Mouse (Mus musculus): Measurements from ENCODE around the gene Pdk3.
A peak's percentile ranks its signal among the peaks of the same experiment; 100 is the strongest.

The Pdk3 gene

DNA sequence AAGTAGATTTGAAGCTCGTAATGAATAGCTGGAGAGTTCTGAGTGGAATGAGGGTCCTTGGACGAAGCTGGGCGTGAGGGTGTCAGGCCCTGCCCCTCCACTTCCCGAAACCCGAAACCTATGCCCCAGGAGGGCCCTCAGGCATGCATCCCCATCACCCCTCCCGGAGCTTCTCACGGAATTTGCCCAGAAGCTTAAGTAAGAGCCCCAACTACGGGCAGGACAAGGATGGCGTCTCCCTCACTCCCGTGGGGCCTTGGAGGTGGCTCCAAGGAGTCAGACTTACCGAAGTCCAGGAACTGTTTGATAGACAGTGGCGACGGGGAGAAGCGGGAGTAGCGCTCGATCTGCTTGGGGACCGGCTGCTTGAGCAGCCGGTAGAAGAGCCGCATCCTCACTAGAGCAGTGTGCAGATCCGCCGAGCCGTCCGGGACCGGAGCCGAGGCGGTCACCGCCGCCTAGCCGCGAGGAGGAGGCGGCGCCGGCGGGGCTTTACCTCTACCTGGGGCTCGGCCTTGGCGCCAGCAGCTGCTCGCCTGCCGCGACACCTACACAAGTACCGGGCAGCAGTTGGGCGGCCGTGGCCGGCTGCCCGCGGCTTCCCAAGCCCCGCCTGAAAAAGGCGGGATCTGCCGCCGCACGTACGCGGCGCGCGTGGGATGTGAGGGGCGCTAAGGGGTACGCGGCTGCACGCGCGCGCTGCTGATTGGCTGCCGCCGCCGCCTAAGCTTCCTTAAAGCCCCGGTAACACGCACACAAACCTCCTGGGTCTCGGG is at the start of gene Pdk3:
Gene Pdk3 (minus strand): TSS at position 641 of the 776 bp plus-strand sequence.
- peak; percentile 67 for DNase-seq (ENCODE audit: extremely low spot score, low spot score)

DNA sequence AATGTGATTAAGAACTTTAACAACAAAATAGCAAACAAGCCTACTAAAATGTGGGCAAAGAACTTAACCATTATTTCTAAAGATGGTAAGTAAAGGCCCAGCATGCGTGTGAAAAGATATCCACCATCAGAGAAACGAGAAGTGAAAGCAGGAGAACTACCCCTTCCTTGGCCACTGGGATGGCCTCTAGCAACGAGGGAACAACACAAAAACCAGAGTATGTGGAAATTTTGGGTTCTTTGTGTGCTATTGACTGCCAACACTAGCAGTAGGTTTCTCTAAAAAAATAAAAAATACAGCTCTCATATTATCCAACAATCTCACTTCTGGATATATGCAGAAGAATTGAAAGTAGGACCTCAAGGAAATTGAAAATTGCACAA is 45.6 kb upstream of the Pdk3 start:
- DNase-seq (ENCODE audit: extremely low spot score, low spot score) = no peak

DNA sequence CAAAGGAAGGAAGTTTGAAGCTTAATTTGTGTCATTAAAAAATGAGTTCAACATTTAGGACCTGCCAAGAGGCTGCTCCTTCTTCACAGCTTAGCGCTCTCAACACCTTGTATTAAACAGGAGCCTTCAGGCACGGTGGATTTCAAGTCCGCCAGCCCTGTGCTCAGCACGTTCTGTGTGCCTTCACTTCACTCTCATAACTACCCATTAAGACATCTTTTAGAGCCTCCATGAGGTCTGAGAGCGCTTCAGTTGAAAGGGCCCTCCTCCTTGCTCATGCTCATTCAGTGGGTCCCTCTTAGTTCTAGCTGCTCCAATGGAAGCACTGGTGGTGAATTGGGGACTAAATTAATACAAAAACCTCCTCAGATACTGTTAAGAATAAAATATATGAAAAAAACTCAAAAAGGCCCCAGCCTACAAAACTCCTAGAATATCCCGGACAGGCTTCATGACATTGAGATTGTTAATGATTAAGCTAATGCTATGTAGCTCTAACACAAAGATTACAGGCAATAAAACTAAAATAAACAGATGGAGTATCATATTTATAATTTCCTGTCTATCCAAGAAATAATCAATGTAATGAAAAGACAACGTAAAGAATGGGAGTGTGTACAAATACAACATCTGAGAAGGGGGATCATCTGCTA is 45.1 kb upstream of the Pdk3 start:
- DNase-seq (ENCODE audit: extremely low spot score, low spot score) = no peak

DNA sequence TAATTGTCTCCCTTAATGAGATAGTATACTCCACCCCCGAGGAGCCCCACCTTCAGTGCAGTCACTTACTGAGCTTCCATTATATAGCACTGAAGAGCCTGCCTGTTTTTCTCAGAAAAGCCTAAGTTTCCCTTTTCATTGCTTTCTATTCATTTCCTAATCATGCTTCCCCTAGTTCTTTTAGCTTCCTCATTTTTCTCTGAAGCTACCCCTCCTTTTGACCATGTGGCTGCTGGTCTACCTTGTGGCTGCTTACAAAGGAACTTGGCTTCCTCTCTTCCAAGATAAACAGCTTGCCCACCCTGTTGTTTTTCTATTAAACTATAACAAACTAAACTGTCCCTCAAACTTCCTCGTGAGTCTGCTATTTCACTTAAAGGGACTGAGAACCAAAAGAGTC is 31.4 kb upstream of the Pdk3 start:
- DNase-seq (ENCODE audit: extremely low spot score, low spot score) = no peak

DNA sequence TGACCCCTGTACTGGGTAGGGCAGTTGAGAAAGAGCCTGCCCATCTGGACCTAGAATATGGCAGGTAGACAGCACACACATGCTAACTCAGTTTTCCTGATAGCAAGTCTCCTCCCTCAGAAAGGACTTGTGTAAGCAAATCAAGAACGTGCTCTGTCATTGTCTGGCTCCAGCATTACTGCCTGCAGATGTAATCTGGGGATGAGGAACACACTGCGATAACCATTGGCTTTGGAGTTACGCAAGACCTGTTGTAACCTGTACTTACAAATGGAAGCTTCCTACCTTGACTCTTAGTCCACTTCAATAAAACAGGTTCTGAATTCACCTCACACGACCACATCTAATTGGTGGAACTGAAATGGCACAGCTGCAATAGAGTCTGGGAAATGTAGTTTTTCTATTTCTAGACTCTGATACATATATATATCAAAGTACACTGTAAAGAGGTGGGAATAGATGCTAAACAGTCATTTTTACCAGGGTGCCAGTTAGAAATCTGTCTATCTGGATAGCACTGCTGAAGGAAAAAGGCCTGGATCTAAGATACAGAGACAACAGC is 30.6 kb upstream of the Pdk3 start:
- no peak for DNase-seq (ENCODE audit: extremely low spot score, low spot score)

DNA sequence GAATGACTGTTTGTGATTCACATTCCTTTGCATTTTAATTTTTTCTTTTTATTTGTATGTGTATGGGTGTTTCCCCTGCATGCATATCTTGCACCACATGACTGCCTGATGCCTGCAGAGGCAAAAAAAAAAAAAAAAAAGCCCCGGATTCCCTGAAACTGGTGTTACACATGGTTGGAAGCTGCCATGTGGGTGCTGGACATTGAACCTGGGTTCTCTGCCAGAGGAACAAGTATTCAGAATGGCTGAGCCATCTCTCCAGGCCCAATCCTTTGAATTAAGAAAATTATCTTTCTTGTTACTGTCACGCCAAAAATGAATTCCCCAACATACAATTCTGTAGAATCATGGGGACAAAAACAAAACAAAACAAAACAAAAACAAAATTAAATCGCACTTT is 25.8 kb upstream of the Pdk3 start:
- DNase-seq (ENCODE audit: extremely low spot score, low spot score) = no peak

DNA sequence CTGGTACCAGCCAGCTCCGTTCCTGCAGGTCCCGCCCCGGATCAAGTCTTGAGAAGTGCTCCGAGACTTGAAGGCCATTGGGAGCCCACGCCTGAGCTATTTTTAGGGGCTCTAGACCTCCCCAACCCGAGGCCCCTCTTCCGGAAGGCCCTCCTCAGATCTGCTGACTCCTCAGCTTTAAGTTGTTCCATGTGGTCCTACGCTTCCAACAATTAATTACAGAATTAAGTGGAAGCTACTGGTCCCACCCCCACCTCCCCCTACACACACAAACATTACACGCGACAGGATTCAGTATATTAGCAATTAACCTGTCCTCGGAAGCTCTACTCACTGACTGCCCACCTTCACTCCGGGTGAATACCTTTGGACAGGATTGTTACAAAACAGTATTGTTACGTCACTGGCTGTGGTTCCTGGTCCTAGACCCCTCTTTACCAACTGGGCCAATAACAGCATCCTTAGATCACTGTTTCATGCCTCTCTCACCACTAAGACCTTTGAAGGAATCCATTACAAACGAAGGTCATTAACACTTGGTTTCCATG is 410 bp upstream of the Pdk3 start:
- DNase-seq (ENCODE audit: extremely low spot score, low spot score) = no peak

DNA sequence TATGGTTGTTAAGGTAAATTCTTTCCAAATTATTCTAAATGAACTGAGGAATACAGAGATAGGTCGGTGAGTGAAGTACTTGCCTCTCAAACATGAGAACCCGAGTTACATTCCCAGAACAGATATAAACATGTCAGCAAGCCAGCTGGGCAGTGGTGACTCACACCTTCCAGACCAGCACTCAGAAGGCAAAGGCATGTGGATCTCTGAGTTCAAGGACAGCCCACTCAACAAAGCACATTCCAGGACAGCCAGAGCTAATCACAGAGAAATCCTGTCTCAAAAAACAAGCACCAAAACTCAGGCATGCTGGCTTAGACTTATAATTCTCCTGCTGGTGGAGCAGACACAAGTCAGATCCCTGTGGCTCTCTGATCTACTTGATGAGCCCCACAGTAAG is 6.2 kb downstream of the Pdk3 start:
- no peak for DNase-seq (ENCODE audit: extremely low spot score, low spot score)

DNA sequence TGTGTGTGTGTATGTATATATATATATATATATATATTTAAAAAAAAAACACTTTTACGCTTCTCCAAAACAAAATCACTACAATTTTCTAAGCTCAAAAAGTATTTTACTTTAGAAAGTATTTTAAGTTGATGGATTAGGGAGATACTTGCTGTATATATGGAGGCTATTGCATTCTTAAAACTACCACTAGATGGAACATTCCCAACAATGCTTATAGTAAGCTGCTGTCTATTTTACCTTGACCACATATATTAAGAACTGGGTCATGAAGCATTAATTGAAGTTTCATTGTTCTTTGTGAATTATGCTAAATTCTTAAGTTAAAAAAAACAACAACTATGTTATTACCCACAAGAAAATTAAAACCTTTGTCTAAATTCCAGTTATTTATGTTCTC is 24.0 kb downstream of the Pdk3 start:
- DNase-seq (ENCODE audit: extremely low spot score, low spot score) = no peak

DNA sequence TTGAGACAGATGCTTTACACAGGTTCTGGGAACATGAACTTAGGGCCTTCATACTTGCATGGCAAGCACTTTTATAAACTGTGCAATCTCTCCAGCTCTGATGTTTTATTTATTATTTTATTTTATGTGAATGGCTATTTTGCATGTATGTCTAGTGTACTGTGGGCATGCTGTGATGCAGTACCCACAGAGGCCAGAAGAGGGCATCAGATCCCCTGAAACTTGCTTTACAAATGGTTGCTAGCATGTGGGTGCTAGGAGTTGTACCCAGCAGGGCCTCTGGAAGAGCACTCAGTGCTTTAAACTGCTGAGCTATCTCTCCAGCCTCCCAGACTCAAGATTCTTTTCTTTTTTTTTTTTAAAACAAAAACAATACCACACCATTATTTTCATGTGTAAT is 38.8 kb downstream of the Pdk3 start:
- peak; percentile 44 for DNase-seq (ENCODE audit: extremely low spot score, low spot score)

DNA sequence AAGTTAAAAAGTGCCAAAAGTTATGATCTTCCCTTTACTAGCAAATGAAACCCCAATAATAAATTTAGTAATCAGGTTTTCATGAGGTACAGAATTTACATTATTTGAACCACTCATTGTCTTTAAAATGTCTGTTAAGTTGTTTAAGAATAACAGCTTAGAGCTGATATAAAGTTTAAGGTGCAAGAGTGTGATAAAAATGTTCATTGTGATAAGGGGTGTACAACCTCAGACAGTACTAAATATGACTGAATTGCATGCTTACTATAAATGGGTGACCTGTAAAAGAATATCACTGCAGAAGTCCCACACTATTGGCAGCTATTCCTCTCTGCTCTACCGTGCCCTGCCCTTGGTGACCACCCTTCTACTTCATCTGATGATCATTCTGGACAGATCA is 42.4 kb downstream of the Pdk3 start:
- no peak for DNase-seq (ENCODE audit: extremely low spot score, low spot score)

DNA sequence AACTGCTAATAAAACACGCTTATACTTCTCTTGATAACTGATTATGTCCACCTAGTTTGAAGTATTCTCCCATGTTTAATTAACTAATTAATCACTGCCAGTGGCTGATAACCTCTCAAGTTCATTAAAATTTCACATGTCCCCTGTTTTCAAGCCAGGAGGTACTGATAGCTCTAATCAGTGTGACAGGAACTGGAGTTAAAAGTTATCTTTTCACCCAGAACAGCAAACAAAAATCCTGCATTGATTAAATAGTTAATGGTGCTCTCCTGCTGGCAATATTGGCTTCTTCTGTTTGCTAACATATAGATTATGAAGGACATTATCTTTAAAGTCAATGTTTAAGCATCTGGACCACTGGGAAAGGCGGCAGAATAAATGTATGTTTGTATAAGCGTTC is 71.2 kb downstream of the Pdk3 start:
- no peak for DNase-seq (ENCODE audit: extremely low spot score, low spot score)

DNA sequence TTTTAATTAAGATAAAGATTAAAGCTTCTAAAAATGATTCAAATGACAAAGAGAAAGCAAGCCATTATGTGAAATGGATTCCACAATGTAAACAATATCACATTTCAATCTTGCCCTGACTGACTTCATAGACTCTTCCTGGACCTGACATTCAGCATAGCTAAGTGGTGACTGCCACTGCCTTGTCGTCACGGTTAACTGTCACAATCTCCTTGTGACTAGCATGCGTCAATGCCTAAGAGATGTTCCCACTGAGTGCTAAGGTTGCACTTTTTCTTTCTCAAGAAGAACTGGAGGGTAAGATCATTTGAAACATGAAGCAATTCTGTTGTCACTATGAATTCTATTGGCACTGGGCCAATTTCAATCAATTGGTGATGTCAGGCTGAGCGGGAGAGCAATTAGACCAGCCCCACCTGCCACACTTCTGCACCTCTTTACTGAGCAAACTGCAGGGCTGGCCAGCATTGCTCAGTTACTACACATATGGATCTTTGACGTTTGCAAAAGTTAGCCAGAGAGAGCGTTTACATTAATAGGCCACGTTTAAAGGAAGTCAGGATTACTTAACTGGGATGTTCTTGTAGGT is 75.0 kb downstream of the Pdk3 start:
- DNase-seq (ENCODE audit: extremely low spot score, low spot score) = no peak

DNA sequence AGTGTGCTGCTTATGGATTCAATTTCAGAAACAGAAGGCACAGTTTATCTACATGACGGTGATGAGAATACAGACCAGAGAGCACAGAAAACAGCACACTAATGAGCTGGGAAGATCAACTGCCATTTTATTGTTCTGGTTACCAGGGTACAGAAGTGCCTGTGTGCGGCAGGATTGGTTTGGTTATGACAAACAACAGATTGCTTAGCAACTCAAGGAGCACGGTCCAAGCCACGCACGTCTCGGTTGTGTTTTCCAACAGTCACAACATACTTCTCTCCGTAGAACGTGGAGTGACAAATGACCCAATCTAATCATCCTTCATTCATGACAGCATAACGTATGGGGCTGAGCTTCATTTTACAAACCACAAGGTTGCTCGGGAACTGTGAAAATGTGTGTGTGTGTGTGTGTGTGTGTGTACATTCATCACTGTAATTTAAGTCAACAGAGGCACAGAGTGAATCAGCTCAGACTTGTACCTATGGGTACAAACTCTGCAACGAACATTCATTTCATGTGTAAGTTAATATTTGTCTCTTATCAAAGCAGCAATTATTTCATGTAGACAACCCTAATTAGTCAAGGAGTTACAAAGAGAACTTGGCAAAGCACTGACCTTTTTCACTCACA is 76.7 kb downstream of the Pdk3 start:
- DNase-seq (ENCODE audit: extremely low spot score, low spot score) = no peak

DNA sequence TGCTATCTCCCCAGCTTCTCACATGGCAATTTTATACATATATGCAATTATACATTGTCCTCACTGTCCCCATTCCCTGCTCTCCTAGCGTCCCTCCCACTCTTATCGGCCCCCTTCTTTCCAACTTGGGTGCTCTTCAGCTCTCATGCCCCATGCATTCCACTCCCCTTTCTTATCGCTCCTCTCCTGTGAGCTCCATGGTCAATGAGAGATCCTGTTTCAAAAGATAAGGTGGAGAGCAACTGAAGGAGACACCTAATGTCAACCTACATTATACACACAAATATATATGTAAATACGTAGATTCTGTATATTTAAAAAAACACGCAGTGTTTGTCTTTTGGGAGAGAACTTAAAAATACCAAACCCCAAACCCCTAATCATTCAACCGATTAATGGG is 81.4 kb downstream of the Pdk3 start:
- DNase-seq (ENCODE audit: extremely low spot score, low spot score) = no peak

DNA sequence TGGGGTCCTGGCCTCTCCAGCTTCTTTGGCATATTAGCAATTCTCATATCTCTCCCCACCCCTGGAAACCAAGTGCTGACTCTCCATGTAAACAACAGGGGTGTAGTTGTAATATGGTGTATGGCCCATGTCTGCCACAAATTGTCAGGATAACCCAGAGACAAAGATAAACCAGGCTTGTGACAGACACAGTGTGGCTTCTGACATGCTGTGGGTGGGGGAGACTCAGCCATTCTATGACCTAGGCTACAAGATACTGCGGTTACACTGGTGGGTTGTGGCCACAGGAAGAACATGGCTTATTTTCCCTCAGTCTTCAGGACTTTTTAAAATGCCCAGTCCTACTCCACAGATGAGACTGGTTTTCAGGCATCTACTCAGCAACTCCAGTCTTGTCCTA is 82.8 kb downstream of the Pdk3 start:
- no peak for DNase-seq (ENCODE audit: extremely low spot score, low spot score)

DNA sequence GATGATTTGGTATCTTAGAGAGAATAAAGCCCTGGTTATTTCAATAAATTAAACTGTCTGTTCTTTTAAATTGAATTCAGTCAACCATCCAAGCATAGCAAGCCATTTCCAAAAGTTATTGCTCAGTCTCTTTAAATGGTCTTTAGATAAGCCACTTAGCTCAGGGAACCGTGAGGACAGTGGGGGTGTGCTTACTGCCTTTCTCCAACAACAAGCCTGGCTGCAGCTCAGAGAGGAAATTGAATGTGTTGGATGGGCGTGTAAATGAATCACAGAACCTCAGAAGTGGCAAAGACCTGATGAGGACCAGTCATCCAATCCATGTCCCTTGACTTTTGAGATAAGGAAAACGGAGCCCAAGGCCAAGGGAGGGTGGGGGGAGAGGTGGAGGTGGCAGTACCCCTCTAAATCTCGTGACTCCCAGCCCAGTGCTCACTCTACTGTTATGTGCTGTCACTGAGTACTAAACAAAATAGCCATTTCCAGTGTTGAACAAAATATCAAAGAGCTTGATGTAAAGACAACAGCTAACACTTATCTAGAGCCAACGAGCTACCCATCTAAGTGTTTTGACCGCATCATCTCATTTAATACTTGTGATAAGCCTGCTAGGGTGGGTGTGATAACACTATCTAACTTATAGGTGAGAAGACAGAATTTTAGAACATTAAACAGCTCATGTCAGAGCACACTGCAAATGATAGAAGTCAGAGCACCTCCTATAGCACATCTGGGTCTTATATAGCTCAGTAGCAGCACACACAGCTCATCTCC is 98.8 kb downstream of the Pdk3 start:
- DNase-seq (ENCODE audit: extremely low spot score, low spot score) = no peak

DNA sequence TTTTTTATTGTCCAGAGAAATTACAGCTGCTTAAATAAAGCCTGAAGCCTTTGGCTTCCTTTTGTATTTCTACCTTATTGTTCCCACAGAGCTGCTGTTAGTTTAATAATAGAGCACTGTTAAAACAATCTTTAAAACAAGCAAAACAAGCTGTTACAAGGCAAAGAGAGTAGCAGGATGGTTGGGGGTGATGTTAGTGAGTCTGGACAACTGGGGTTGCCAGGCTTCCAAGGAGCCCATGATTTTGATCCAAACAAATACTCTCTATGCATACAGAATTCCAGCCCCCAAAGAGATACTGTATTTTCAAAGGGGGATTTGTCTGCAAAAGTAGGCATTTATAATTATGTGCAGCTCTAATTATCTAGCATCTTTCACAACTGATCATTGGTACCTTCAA is 99.6 kb downstream of the Pdk3 start:
- no peak for DNase-seq (ENCODE audit: extremely low spot score, low spot score)

DNA sequence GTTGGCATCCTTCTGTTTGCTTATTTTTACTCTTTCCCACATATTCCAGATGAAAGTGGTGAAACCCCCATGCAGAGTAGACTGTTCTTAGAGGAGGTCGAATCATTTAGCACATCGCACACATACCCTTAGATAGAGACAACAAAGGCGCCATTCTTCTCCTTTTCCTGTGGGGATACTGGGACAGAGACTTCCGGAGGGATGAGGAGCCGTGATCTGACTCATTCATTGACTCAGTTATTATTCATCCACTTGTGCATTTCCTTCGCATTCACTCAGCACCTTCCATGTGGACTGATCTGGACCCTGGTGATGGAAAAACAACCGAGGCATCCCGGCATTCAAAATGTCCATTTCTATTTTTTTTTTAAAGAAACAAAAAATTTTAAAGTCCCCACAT is 101.1 kb downstream of the Pdk3 start:
- DNase-seq (ENCODE audit: extremely low spot score, low spot score) = no peak

DNA sequence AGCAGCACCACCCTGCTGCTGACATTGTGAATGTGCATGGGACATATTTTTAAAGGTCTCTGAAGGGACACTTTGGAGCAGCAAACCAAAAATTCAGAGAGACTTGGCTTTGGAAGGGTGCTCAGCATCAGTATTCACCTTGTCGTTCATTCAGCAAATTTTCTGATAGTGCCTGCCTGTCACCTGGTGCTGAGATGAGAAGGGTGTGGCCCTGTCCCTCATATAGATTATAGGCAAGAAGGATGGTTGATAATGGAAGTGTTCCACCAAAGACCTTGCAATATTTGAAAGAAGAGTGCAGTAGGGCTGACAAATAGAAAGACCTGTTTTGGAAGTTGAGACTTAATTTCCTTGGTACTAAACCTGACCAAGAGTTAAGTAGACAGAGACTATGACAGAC is 102.5 kb downstream of the Pdk3 start:
- no peak for DNase-seq (ENCODE audit: extremely low spot score, low spot score)

All from neural tube, embryonic 10.5 days (tissue).